Mouse (Mus musculus) left cerebral cortex, postnatal 4 days (tissue): ENCODE results near the gene Syt7. TPM values are rescaled to one million over a fixed set of nuclear protein-coding genes. Genes with fewer than 3 reads are reported as not detected.
A peak's percentile ranks its signal among the peaks of the same experiment; 100 is the strongest.

Experiments used
- DNase-seq: peaks from one replicate; pipeline ENCODE4 v3.0.0-alpha.2; 2022
- intact Hi-C: fragments of 180-260 bp; cut with DNase I; formaldehyde crosslinking; loops from one replicate; pipeline ENCODE4 v1.15.1; 2025
- total RNA-seq, 2 experiments: library from RNA; stranded (reverse); gene quantifications; 2 replicates each; pipeline ENCODE4 v1.2.3; 2021

Syt7 gene
- total RNA-seq, 2 experiments from 2014 or later: 209 to 213 TPM

GRCm38 (mm10) chr19:10379978-10380377 is 8.9 kb upstream of the Syt7 start:
- intact Hi-C loops: no loop called here
- no peak for DNase-seq

- no peak for DNase-seq
- intact Hi-C loops: no loop called here
Measured at GRCm38 (mm10) chr19:10387660-10388059, 1.2 kb upstream of the Syt7 start.

GRCm38 (mm10) chr19:10389391-10390098 is 655 bp downstream of the Syt7 start:
- DNase-seq: peak; percentile 38
- intact Hi-C loops: loop anchor here (5.0 kb wide), 1 partner anchor 47 kb away; no protein-coding TSS in a partner anchor

DNA sequence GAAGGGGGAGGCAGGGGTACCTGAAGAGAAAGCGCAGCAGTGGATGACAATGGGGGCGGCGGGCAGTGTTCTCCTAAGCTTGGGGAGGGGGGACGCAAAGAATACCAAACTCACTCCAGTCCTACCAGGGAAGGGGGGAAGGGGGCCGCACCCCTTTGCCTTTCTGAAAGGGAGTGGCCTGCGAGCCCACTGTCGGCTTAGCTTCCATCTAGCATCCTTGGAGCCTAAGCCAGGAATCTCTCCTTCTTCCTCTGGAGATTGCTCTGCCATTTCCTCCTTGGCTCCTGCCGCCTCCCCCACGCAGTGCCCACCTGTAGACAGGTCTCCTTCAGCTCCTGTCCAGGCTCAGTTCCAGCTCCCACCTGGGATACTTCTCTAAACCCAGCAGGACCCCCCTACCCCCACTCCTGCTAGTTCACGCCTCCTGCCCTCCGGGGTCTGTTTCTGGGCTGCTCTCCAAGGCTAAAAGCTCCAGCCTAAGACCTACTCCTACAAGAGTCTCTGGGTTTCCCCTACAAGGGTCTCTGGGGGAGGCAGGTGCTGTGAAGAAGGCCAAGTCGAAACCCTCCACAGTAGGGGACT is 1.3 kb downstream of the Syt7 start:
- peak; percentile 23 for DNase-seq
- intact Hi-C loops: loop anchor here (5.0 kb wide), 1 partner anchor 48 kb away; no protein-coding TSS in a partner anchor

GRCm38 (mm10) chr19:10391028-10391427 is 2.1 kb downstream of the Syt7 start:
- intact Hi-C loops: loop anchor here (5.0 kb wide), 1 partner anchor 49 kb away; no protein-coding TSS in a partner anchor
- no peak for DNase-seq

DNA sequence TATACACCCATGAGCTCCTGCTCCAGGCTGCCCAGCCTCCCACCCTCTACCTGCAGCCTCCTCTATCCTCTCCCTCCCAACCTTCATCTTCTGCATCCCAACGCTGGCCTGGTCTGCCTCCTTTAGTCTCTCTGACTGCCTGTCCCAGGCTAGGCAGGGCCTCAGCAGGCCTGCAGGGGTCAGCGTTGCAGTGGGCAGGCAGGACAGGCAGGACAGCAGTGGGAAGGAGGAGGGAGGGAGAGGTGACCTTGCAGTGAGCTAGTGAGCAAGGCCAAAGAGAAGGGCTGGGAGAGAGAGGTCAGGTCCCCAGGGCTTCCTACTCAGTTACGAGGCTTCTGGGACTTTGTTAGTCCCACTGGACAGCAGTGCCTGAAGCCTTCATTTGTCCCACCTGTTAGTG is 3.1 kb downstream of the Syt7 start:
- intact Hi-C loops: loop anchor here (5.0 kb wide), 1 partner anchor 50 kb away; no protein-coding TSS in a partner anchor
- peak; percentile 38 for DNase-seq

DNA sequence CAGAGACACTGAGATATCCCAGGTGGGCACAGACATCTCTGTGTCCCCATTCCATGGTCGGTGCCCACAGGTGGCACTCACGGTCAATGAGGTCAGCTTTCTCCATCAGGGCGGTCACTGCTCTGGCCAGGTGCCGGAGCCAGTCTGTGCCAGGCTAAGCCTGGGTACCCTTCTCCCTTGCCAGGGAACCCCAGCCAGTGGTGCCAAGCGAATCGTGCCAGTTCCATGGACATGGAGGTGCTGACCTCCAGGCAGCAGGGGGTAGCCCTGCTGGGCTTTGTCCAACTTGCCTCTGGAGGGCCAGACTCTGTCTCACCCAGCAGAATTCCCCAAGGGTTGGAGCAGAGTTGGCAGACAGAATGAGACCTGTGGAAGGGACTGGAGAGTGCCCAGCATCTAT is 4.6 kb downstream of the Syt7 start:
- intact Hi-C loops: loop anchor here (5.0 kb wide), 1 partner anchor 51 kb away; no protein-coding TSS in a partner anchor
- DNase-seq: peak; percentile 16

GRCm38 (mm10) chr19:10393874-10394500 is 5.1 kb downstream of the Syt7 start:
- no peak for DNase-seq
- intact Hi-C loops: loop anchor here (2.0 to 5.0 kb wide), 2 partner anchors 52 to 53 kb away; no protein-coding TSS in a partner anchor

- DNase-seq: peak; percentile 77
- intact Hi-C loops: loop anchor here (2.0 kb wide), 1 partner anchor 52 kb away; no protein-coding TSS in a partner anchor
Measured at GRCm38 (mm10) chr19:10395174-10395573, 6.3 kb downstream of the Syt7 start.

DNA sequence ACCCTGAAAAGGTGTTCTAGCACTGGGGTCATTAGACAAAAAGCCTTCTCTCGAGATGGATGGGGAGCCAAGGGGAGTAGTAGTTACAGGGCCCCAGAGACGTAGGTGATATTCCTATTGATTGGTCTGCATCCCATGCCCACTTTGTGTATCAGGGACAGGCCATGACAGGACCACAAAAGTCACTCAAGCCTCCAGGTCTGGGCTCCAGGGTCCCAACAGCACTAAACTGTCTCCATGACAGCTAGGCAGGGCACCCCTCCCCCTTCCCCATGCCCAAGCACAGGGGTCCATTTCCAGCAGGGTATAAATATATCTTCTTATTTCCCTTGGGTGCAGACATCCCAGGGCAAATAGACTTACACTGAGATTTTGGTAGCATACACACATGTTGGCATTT is 8.1 kb downstream of the Syt7 start:
- intact Hi-C loops: no loop called here
- DNase-seq: no peak

DNA sequence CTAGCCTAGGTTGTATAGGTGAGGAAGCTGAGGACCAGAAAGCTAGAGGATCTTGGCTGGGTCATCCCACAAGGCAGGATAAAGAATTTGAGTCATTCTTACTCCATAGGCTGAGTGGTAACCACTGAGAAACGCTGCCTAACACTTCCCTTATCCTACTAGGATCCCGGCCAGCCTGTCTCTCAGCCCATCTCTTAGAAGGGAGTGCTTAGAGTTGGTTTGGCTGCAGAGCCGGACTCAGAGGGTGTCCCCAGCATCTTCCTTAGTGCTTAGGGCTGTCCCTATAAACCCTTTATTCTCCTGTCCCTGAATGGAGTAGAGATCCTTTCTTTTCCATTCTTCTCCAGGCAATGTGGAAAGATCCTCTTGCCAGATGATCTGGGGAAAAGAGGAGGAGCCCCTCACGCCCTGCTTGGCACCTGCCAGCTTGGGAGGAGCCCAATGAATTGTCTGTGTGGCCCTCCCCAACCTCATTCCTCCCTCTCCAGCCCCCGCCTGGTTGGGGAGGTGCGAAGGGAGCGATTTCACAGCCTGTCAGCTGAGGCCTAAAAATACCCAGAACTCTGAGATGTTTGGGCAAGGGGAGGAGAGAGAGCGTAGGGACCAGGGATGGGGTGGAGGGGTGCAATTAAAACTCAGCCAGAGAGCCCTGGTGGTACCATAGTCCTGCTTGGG is 8.7 kb downstream of the Syt7 start:
- intact Hi-C loops: no loop called here
- DNase-seq: peak; percentile 10

- DNase-seq: no peak
- intact Hi-C loops: no loop called here
Measured at GRCm38 (mm10) chr19:10398296-10398695, 9.4 kb downstream of the Syt7 start.

DNA sequence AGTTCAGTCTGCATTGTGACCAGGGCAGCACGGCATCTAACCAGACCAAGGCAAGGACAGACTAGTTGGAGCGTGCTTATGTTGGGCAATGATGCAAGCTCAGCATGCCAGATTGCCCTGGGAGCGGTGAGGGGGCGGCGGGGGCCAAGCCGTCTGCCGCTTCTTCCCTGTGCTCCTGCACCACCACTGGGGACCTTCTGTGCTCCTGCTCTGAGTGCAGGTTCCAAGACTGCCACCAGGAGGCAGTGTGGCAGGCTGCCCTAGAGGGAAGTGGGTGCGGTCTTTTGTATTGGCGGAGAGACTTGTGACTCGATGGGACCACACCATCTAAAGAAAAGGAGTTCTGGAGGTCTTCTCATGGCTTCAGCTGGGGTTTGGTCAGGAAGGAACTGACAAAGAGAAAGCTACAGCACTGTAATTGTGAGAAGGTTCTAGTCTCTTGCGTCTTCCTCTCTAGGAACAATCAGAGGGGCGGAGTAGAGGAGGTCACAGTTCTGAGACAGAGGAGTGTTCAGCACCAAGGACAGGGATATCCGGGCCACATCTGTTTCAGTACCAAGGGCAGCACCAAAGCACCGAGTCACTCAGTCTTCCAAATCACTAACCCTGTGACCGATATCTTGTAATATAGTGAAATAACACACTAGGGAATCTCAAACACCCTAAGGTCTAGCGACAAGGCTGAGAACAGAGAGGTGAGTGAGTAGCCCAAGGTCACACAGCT is 14.0 kb downstream of the Syt7 start:
- intact Hi-C loops: no loop called here
- peak; percentile 77 for DNase-seq

DNA sequence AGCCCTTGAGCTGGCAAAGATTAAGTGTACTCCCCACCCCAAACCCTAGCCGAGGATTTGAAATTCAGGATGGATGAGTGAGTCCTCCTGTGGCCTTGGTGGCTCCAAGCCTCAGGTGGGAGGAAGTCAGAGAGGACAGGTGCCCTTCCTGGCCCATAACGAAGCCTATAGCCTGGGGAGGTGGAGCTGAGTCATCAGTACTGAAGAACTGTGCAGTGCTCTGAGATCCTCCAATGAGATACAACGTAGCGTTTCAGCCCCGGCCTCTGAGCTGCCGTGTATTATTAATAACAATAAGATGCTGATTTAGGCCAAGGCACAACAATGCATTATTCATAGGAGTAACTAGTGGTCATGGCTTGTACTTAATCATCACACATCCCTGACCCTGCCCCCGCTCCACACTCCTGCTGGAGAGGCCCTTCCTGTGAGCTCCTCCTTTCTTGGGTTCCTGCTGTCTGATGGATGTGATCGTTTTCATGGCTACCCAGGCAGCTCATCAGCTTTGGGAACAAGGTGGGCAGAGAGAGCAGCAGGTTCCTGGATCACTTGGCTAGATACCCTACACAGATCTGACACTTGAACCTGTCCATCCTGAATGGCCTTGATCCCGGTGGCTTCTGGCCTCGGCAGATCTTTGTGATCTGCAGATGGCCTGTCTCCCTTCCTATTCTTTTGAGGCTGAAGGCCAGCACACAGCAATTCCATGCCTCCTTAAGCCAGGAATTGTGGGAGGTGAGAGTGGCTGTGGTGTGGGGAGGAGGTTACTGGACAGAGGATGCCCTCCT is 14.9 kb downstream of the Syt7 start:
- DNase-seq: no peak
- intact Hi-C loops: no loop called here

- intact Hi-C loops: no loop called here
- peak; percentile 19 for DNase-seq
Measured at GRCm38 (mm10) chr19:10404424-10404823, 15.5 kb downstream of the Syt7 start.

- intact Hi-C loops: no loop called here
- DNase-seq: no peak
Measured at GRCm38 (mm10) chr19:10404911-10405310, 16.0 kb downstream of the Syt7 start.

- peak; percentile 75 for DNase-seq
- intact Hi-C loops: no loop called here
Measured at GRCm38 (mm10) chr19:10413701-10414242, 24.9 kb downstream of the Syt7 start.

DNA sequence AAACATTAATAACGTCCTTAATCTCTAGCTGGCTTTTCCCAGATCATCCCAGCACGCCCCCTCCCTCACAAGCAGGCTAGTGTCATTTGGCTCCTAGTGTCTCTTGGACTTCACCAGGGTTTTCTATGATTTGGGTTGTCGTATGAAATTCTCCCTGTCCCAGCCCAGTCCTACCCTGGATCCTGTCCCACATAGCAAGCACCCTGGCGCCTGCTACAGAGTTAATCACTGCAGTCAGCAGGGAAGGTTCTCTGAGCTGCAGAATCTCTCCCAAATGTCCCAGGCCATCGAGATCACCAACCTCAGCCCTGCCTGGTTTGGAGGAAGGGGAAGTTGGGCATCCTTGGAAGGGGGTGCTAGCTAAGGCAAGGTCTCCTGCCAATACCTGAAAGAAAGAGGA is 26.6 kb downstream of the Syt7 start:
- DNase-seq: no peak
- intact Hi-C loops: no loop called here

DNA sequence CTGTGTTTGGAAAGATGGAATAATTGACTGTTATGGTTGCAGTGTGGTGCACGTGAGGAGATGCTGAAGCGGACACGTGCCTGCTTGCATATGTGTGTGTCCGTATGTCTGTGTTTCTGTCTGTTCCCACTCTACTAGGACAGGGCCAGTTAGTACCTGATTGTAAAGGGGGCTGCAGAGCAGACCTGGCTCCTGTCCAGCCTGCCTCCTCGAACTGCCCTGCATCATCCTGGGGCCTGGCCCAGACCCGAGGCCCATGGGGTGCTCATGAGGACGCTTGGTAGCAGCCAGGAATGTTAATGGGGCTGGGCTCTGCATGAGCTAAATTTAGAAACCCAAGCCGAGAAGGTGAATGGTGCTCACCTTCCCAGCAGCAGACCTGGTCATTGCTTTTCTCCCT is 28.0 kb downstream of the Syt7 start:
- DNase-seq: peak; percentile 64
- intact Hi-C loops: no loop called here
